Mouse (Mus musculus) limb, embryonic 15.5 days (tissue): ENCODE measurements around the gene Pcnx2. TPM values are rescaled to one million over a fixed set of nuclear protein-coding genes. Genes with fewer than 3 reads are reported as not detected.

ENCODE experiments used
- polyA plus RNA-seq: library from polyadenylated mRNA; unstranded; fragments of >200 nt; fragmentation: Nextera tagmentation; extraction: Ambion mirVana; gene quantifications from 2 replicates; pipeline ENCODE4 v1.2.1, GENCODE M21; 2015

The Pcnx2 gene
- polyA plus RNA-seq, 1 experiment from 2014 or later = 0.70 TPM

Other genes starting within 250 kb of the Pcnx2 start
- 5.4 and 5.9 TPM in 2 replicates for gene Map10, start 228.5 kb downstream of the Pcnx2 start, polyA plus RNA-seq
- gene Ntpcr, start 168.4 kb downstream of the Pcnx2 start, polyA plus RNA-seq = 38.6 and 40.0 TPM in 2 replicates
- gene Map3k21, start 12.1 kb upstream of the Pcnx2 start, polyA plus RNA-seq = 0.26 and 0.27 TPM in 2 replicates
- gene Kcnk1, start 96.9 kb upstream of the Pcnx2 start, polyA plus RNA-seq = 25.7 and 25.8 TPM in 2 replicates